ENCODE assay signal across 21 mouse cellular contexts in genomic region chr7:100770669-100771341, GRCm38 (mm10).
"Had no signal": no experiment of that assay in that cellular context is flagged by ENCODE, and none has a peak within 500 bp of the region (broad histone marks: within the 10 kb centered on the region; RNA-seq: fewer than 3 reads in every experiment).

No protein-coding gene starts in this region.

- ATAC-seq: midbrain, embryonic 16.5 days had no signal

- H3K36me3 ChIP-seq: stomach, embryonic 15.5 days had no signal

- H3K9me3 ChIP-seq: liver, embryonic 15.5 days; midbrain, embryonic 12.5 days; neural tube, embryonic 13.5 days; neural tube, embryonic 15.5 days; stomach, embryonic 15.5 days had no signal

- H3K27ac ChIP-seq: liver, embryonic 15.5 days; midbrain, embryonic 12.5 days; neural tube, embryonic 13.5 days; neural tube, embryonic 15.5 days; stomach, embryonic 15.5 days; stomach, postnatal 0 days had no signal

- DNase-seq: lung, adult 18-20 months; lung, embryonic 14.5 days; lung, postnatal 10 days; lung, postnatal 4 days; midbrain, embryonic 14.5 days; retina, postnatal 1 day; right cerebral cortex, adult 18-20 months; right cerebral cortex, postnatal 25 days; right cerebral cortex, postnatal 4 days; spleen, adult 18-20 months; thymus, adult 2 months; thymus, postnatal 25 days; thymus, postnatal 4 days had no signal

- H3K9ac ChIP-seq: liver, embryonic 15.5 days; lung, embryonic 14.5 days; midbrain, embryonic 12.5 days; neural tube, embryonic 13.5 days; neural tube, embryonic 15.5 days; stomach, embryonic 15.5 days had no signal

- H3K27me3 ChIP-seq: liver, embryonic 15.5 days; midbrain, embryonic 12.5 days; neural tube, embryonic 13.5 days; neural tube, embryonic 15.5 days; stomach, embryonic 15.5 days had no signal

- H3K4me3 ChIP-seq: liver, embryonic 15.5 days; midbrain, embryonic 12.5 days; myocyte; neural tube, embryonic 13.5 days; neural tube, embryonic 15.5 days; stomach, embryonic 15.5 days had no signal

- H3K4me2 ChIP-seq: liver, embryonic 15.5 days; lung, embryonic 14.5 days; midbrain, embryonic 12.5 days; neural tube, embryonic 13.5 days; neural tube, embryonic 15.5 days; stomach, embryonic 15.5 days had no signal

- H3K4me1 ChIP-seq: stomach, embryonic 15.5 days had no signal
